Mouse (Mus musculus) urinary bladder, postnatal 0 days (tissue): ENCODE data around the gene Ttn. TPM values are rescaled to one million over a fixed set of nuclear protein-coding genes. Genes with fewer than 3 reads are reported as not detected.

Source experiments
- polyA plus RNA-seq: library from polyadenylated mRNA; unstranded; fragments of >200 nt; fragmentation: Nextera tagmentation; extraction: Ambion mirVana; gene quantifications from 2 replicates; pipeline ENCODE4 v1.2.1, GENCODE M21; 2015

The Ttn gene
- polyA plus RNA-seq, result 0.05 and 0.10 TPM in 2 replicates

GRCm38 (mm10) chr2:76982391-76983145 is at the start of gene Ttn:
Gene Ttn (minus strand): TSS chr2:76982547.

GRCm38 (mm10) chr2:76674725-76675427 is 307.5 kb downstream of the Ttn start, which contains the start of gene Plekha3:
Gene Plekha3 (plus strand): TSS chr2:76675281.

GRCm38 (mm10) chr2:76672966-76673392 is 309.4 kb downstream of the Ttn start, which contains the start of gene Fkbp7:
Gene Fkbp7 (minus strand): TSS chr2:76673116.

Other genes starting within 250 kb of the Ttn start
- 7.7 and 7.8 TPM in 2 replicates for gene Ccdc141, start 188.1 kb upstream of the Ttn start, polyA plus RNA-seq